Mouse (Mus musculus): Measurements from ENCODE around the gene C1rb.
"Not testable (repeated sequence)": the region's sequence is repeated elsewhere in the genome, so short reads cannot be mapped to it uniquely, and the experiment has no call there.

Gene C1rb

DNA sequence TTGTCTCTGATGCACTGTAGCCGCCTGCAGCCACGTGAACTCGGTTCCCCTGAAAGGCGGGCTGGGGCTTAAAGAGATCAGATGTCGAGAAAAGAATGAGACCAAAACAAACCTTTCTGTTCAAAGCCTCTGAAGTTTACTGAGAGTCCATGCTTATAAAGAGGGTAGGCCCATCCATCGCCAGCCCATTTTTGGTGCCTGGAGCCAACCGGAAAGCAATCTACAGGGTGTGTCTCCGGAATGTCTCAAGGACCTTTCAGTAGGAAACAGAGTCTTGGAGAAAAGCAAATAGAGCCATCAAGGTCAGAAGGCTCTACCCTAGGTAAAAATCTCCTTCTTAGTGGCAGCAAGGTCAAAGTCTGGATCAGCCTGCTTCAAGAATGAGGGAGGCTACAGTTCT is 23.0 kb downstream of the C1rb start:
- DNase-seq (ENCODE audit: low spot score in 2 of 2), result no peak

DNA sequence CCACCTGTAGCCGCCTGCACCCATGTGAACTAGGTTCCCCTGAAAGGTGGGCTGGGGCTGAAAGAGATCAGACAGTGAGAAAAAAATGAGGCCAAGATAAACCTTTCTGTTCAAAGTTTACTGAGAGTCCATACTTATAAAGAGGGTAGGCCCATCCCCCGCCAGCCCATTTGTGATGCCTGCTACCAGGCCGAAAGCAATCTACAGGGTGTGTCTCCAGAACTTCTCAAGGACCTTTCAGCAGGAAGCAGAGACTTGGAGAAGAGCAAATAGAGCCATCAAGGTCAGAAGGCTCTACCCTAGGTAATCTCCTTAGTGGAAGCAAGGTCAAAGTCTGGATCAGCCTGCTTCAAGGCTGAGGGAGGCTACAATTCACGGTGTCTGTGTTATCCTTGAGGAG is 31.9 kb downstream of the C1rb start:
- DNase-seq (ENCODE audit: low spot score in 2 of 2), result no peak

DNA sequence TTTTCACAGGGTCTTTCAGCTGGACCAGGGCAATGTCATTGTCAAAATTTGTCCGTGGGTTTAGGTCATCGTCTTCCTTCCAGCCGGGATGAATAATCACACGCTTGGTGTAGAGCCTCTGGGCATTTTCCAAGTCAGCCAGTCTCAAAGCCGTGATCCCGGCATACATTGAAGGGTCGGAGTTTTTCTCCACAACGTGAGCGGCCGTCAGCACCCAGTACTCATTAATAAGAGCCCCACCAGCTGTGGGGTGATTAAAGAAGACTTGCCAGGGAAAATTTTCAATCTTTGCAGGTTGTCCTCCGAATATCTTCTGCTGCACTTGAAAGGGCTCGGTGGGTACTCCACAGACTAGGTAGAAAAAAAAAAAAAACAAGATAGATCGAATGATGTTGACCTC is 55.5 kb downstream of the C1rb start:
- DNase-seq (ENCODE audit: low spot score in 2 of 2), result no peak

DNA sequence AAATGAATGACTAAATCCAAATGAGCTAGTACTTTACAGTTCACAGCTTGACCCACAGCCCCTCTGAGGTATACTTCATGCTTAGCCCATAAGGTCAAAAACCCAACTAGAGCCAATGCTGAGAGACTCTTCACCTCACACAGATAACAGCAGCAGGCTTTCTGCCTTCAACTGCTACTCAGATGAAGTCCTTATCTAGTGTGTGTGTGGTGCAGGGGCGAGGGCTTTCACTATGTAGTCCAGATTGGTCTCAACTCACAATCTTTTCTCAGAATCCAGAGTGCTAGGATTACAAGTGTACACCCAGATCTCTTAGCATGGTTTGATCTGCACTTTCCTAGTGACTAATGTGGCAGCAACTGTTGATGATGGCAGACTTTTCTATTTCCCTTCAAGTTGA is 56.1 kb downstream of the C1rb start:
- not testable (repeated sequence) for DNase-seq (ENCODE audit: low spot score in 2 of 2)

DNA sequence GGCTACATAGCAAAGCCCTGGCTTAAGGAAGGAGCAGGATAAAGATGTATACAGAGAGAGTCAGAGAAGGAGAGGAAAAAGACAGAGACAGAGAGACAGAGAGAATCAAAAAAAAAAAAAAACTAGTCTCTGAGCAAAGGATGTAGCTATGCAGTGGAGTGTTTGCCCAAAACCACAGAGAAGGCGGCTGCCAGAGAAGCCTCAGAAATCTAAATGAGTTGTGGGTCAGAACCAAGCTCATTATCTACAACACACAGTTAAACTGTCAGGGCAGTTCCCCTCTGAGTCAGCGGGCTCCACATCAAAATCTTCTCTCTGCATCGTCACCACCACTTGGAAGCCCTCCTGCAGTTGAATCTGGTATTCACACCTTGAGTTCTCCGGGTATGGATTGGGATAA is 60.7 kb downstream of the C1rb start:
- DNase-seq (ENCODE audit: low spot score in 2 of 2), result no peak
